Mouse (Mus musculus): ENCODE measurements around the gene Usp19.
A peak's percentile ranks its signal among the peaks of the same experiment; 100 is the strongest.

The Usp19 gene

GRCm38 (mm10) chr9:108469430-108469829 is 21.0 kb upstream of the Usp19 start:
- no peak for DNase-seq (ENCODE audit: low spot score)

- DNase-seq (ENCODE audit: low spot score) = no peak
Observed at GRCm38 (mm10) chr9:108469845-108470244, 20.6 kb upstream of the Usp19 start.

GRCm38 (mm10) chr9:108474528-108474927 is 15.9 kb upstream of the Usp19 start:
- no peak for DNase-seq (ENCODE audit: low spot score)

- peak; percentile 89 for DNase-seq (ENCODE audit: low spot score)
Observed at GRCm38 (mm10) chr9:108478638-108479156, 11.7 kb upstream of the Usp19 start.

GRCm38 (mm10) chr9:108479241-108479640 is 11.2 kb upstream of the Usp19 start:
- no peak for DNase-seq (ENCODE audit: low spot score)

- peak; percentile 93 for DNase-seq (ENCODE audit: low spot score)
Observed at GRCm38 (mm10) chr9:108479721-108480351, 10.6 kb upstream of the Usp19 start, which contains the start of gene Lamb2. Gene Lamb2 (plus strand): TSS chr9:108479736.

GRCm38 (mm10) chr9:108480813-108481519 is 9.4 kb upstream of the Usp19 start:
- DNase-seq (ENCODE audit: low spot score) = no peak

GRCm38 (mm10) chr9:108481520-108482210 is 8.7 kb upstream of the Usp19 start:
- no peak for DNase-seq (ENCODE audit: low spot score)

- no peak for DNase-seq (ENCODE audit: low spot score)
Observed at GRCm38 (mm10) chr9:108483051-108483790, 7.2 kb upstream of the Usp19 start.

- no peak for DNase-seq (ENCODE audit: low spot score)
Observed at GRCm38 (mm10) chr9:108484021-108484420, 6.4 kb upstream of the Usp19 start.

- no peak for DNase-seq (ENCODE audit: low spot score)
Observed at GRCm38 (mm10) chr9:108485301-108485875, 5.0 kb upstream of the Usp19 start.

GRCm38 (mm10) chr9:108486973-108487530 is 3.4 kb upstream of the Usp19 start:
- no peak for DNase-seq (ENCODE audit: low spot score)

GRCm38 (mm10) chr9:108488403-108488802 is 2.0 kb upstream of the Usp19 start:
- no peak for DNase-seq (ENCODE audit: low spot score)

- DNase-seq (ENCODE audit: low spot score) = no peak
Observed at GRCm38 (mm10) chr9:108489215-108489614, 1.2 kb upstream of the Usp19 start.

- DNase-seq (ENCODE audit: low spot score) = no peak
Observed at GRCm38 (mm10) chr9:108489702-108490558, 472 bp upstream of the Usp19 start.

GRCm38 (mm10) chr9:108491286-108491580 is 831 bp downstream of the Usp19 start:
- no peak for DNase-seq (ENCODE audit: low spot score)

GRCm38 (mm10) chr9:108492043-108492750 is 1.8 kb downstream of the Usp19 start:
- no peak for DNase-seq (ENCODE audit: low spot score)

GRCm38 (mm10) chr9:108493246-108493645 is 2.8 kb downstream of the Usp19 start:
- DNase-seq (ENCODE audit: low spot score) = no peak

- DNase-seq (ENCODE audit: low spot score) = no peak
Observed at GRCm38 (mm10) chr9:108494146-108494825, 3.9 kb downstream of the Usp19 start.

Data from retina, embryonic 14.5 days (tissue).